Mouse (Mus musculus): ENCODE measurements around the gene Ankef1. TPM values are rescaled to one million over a fixed set of nuclear protein-coding genes. Genes with fewer than 3 reads are reported as not detected.

Gene Ankef1
- total and polyA plus RNA-seq, 3 experiments, result 0.36 to 1.7 (median 0.39) TPM

- Histone ChIP-seq H3K27me3 (ENCODE audit: control insufficient read depth, insufficient read depth, low read length) (no peaks in the 10 kb centered on the region), H3K9ac (ENCODE audit: low read depth, low read length) (no peak overlapping the region), H3K27ac (no peak overlapping the region), H3K79me2 (replicated peaks; ENCODE audit: control insufficient read depth, insufficient read depth, low read length) (no peaks in the 10 kb centered on the region), H3K4me1 (ENCODE audit: control insufficient read depth, insufficient read depth, low read length) (no peaks in the 10 kb centered on the region), H3K36me3 (ENCODE audit: control insufficient read depth, insufficient read depth, low read length) (no peaks in the 10 kb centered on the region), H3K4me3 (no peak overlapping the region)
- DNase-seq, result no peak
- intact Hi-C loops (cut with DNase I), result loop anchor here (2.0 to 10.0 kb wide), 3 partner anchors 236 to 1250 kb away; partner anchors contain the start of genes AL731706.1, Mkks and Slx4ip
- 73% methylated on average over 3 of the region's 3 CpGs for WGBS
- TF ChIP-seq CTCF (IDR thresholded peaks at IDR 0.05) (no peak), EP300 (IDR thresholded peaks at IDR 0.05; ENCODE audit: insufficient read depth, low read depth, low read length) (no peak), POLR2A (IDR thresholded peaks at IDR 0.05; ENCODE audit: insufficient read depth, low read depth, low read length) (no peak)
Measured at GRCm38 (mm10) chr2:136484955-136485354, 16.8 kb upstream of the Ankef1 start.

DNA sequence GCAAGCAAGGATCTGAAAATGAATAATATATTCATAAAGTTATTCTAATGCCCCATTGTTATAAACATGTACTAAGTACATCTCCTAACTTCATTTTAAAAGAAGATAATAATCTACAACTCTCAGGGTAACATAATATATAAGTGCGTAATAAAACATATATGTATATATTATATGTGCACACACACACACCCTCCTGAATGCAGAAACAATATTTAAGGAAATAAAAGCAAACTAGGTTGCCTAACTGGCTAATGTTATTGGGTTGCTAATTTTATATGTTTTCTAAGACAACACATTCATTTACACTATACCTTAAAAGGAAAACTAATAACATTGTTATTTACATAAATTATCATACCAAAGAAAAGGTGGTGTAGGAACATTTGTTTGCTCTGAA is 16.3 kb upstream of the Ankef1 start:
- Histone ChIP-seq H3K36me3 (ENCODE audit: control insufficient read depth, insufficient read depth, low read length) (no peaks in the 10 kb centered on the region), H3K79me2 (replicated peaks; ENCODE audit: control insufficient read depth, insufficient read depth, low read length) (no peaks in the 10 kb centered on the region), H3K27ac (peak overlapping the region; percentile 23; the same call in 1 of the 2 replicates), H3K9ac (ENCODE audit: low read depth, low read length) (no peak overlapping the region), H3K4me3 (peak overlapping the region; percentile 22; the same call in 1 of the 2 replicates), H3K4me1 (ENCODE audit: control insufficient read depth, insufficient read depth, low read length) (no peaks in the 10 kb centered on the region), H3K27me3 (ENCODE audit: control insufficient read depth, insufficient read depth, low read length) (no peaks in the 10 kb centered on the region)
- no peak for TF ChIP-seq CTCF (IDR thresholded peaks at IDR 0.05)
- TF ChIP-seq POLR2A (IDR thresholded peaks at IDR 0.05; ENCODE audit: insufficient read depth, low read depth, low read length), result no peak
- no peak for TF ChIP-seq EP300 (IDR thresholded peaks at IDR 0.05; ENCODE audit: insufficient read depth, low read depth, low read length)
- 96% methylated on average over 1 of the region's 1 CpGs for WGBS
- DNase-seq, result no peak
- intact Hi-C loops (cut with DNase I), result loop anchor here (2.0 to 10.0 kb wide), 3 partner anchors 235 to 1249 kb away; partner anchors contain the start of genes AL731706.1, Mkks and Slx4ip

DNA sequence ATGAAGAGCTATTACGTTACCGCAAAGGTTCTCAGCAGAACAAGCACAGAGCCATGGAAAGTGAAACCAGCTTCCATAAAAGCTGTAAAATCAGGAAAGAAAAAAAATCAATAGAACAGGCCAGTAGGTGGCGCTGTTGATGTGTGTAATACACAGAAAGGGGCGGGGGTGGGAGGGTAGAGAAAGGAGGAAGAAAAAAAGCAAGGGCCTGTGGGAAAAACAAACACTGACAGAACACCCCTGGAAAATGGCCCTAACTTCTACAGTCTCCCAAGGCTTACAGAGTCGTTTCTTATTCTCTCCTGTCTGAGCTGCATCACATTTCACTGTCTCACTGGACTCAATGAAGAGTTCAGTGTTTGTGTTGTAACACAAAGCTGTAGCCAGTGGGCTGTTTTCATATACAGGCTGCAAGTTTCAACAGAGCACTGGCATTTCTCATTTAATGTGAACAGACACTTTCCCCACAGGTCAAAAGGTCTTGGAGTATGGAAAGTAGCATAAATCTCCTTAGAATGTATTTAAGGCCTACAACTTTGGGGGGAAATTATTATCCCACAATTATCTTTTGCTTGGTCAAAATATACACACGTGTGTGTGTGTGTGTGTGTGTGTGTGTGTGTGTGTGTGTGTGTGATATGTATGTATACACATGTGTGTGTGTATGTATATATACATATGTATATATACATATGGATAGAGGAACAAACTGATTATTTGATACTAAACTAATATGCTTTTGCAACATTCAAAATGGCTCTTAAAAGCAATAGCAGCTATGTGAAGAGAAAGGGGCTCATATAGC is 15.7 kb upstream of the Ankef1 start:
- no peaks in the 10 kb centered on the region for H3K79me2 ChIP-seq (replicated peaks; ENCODE audit: control insufficient read depth, insufficient read depth, low read length)
- DNase-seq, result peak; percentile 28 to 46
- H3K36me3 ChIP-seq (ENCODE audit: control insufficient read depth, insufficient read depth, low read length), result no peaks in the 10 kb centered on the region
- 0 out of 2 replicates have a peak overlapping the region, but pooled peaks have one; percentile 20 for H3K9ac ChIP-seq (ENCODE audit: low read depth, low read length)
- WGBS, result 17% methylated on average over 6 of the region's 6 CpGs
- TF ChIP-seq EP300 (IDR thresholded peaks at IDR 0.05; ENCODE audit: insufficient read depth, low read depth, low read length) (no peak), POLR2A (IDR thresholded peaks at IDR 0.05; ENCODE audit: insufficient read depth, low read depth, low read length) (no peak), CTCF (IDR thresholded peaks at IDR 0.05) (peak; percentile 73)
- intact Hi-C loops (cut with DNase I), result loop anchor here (2.0 to 10.0 kb wide), 4 partner anchors 235 to 1457 kb away; partner anchors contain the start of genes AL731706.1, Mkks and Slx4ip
- no peaks in the 10 kb centered on the region for H3K27me3 ChIP-seq (ENCODE audit: control insufficient read depth, insufficient read depth, low read length)
- H3K27ac ChIP-seq, result peak overlapping the region; percentile 38; the same call in 1 of the 2 replicates
- H3K4me1 ChIP-seq (ENCODE audit: control insufficient read depth, insufficient read depth, low read length), result no peaks in the 10 kb centered on the region
- peak overlapping the region; percentile 22; the same call in 1 of the 2 replicates for H3K4me3 ChIP-seq

DNA sequence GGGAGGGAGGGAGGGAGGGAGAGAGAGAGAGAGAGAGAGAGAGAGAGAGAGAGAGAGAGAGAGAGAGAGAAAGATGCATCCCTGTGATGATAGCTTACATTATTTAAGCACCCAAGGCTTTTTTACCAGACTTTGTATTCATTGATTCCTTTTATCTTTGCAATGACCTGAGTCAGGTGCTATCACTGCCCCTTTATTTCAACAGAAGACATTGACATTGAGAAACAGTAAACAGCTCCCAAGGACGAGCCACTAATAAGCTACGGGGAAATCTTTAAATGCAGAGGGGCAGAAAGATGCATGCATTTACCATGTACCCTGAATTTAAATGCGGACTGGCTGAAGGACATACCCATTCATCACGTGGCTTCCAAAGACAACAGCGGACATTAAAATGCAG is 14.7 kb upstream of the Ankef1 start:
- WGBS, result 80% methylated on average over 5 of the region's 5 CpGs
- TF ChIP-seq CTCF (IDR thresholded peaks at IDR 0.05) (no peak), POLR2A (IDR thresholded peaks at IDR 0.05; ENCODE audit: insufficient read depth, low read depth, low read length) (no peak)
- Histone ChIP-seq H3K27ac (no peak overlapping the region), H3K4me3 (no peak overlapping the region), H3K27me3 (ENCODE audit: control insufficient read depth, insufficient read depth, low read length) (no peaks in the 10 kb centered on the region), H3K79me2 (replicated peaks; ENCODE audit: control insufficient read depth, insufficient read depth, low read length) (no peaks in the 10 kb centered on the region), H3K9ac (ENCODE audit: low read depth, low read length) (no peak overlapping the region), H3K36me3 (ENCODE audit: control insufficient read depth, insufficient read depth, low read length) (no peaks in the 10 kb centered on the region), H3K4me1 (ENCODE audit: control insufficient read depth, insufficient read depth, low read length) (no peaks in the 10 kb centered on the region)
- no peak for DNase-seq
- intact Hi-C loops (cut with DNase I), result loop anchor here (2.0 to 10.0 kb wide), 2 partner anchors 1248 to 1456 kb away; no protein-coding TSS in a partner anchor

DNA sequence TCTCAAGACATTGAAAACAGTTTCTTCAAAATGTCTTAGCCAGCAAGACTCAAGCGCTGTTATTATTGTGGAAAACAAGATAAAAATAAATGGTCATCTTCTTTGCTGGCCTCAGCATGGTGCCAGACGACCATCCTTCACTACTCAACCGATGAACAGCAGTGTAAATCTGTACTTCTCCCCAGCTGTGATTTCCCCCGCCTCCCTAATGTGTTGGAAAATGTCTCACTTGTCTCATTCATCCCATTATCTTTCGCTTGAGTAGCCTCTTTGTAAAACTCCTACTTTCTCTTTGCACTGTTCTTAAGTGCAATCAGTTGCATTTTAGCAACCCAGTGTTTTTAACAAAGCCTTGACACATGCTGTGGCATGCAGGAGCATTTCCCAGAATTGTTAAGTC is 9.4 kb downstream of the Ankef1 start:
- no peak for DNase-seq
- H3K79me2 ChIP-seq (replicated peaks; ENCODE audit: control insufficient read depth, insufficient read depth, low read length), result no peaks in the 10 kb centered on the region
- TF ChIP-seq EP300 (IDR thresholded peaks at IDR 0.05; ENCODE audit: insufficient read depth, low read depth, low read length), result no peak
- no peak for TF ChIP-seq CTCF (IDR thresholded peaks at IDR 0.05)
- TF ChIP-seq POLR2A (IDR thresholded peaks at IDR 0.05; ENCODE audit: insufficient read depth, low read depth, low read length), result no peak
- H3K4me3 ChIP-seq, result no peak overlapping the region
- intact Hi-C loops (cut with DNase I), result no loop called here
- 43% methylated on average over 5 of the region's 5 CpGs for WGBS
- H3K36me3 ChIP-seq (ENCODE audit: control insufficient read depth, insufficient read depth, low read length), result no peaks in the 10 kb centered on the region
- no peak overlapping the region for H3K9ac ChIP-seq (ENCODE audit: low read depth, low read length)
- no peak overlapping the region for H3K27ac ChIP-seq
- no peaks in the 10 kb centered on the region for H3K27me3 ChIP-seq (ENCODE audit: control insufficient read depth, insufficient read depth, low read length)
- H3K4me1 ChIP-seq (ENCODE audit: control insufficient read depth, insufficient read depth, low read length), result no peaks in the 10 kb centered on the region

DNA sequence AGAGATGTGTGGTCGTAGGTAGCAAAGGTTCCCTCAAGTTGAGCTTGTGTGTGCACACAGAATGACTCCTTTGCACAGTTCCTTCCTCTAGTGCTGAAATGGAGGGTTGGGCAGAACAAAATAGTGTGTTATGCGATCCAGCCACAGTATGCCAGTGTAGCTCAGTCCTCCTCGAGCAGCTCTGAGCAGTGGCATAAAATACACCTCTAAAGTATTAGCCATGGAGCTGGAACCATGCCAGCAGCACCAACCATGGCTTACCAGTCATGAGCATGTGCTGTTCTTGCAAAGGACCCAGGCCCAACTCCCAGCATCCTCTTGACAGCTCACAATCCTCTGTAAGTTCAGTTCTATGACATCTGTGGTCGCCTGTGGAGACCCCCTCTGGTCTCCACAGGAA is 10.0 kb downstream of the Ankef1 start:
- Histone ChIP-seq H3K9ac (ENCODE audit: low read depth, low read length) (no peak overlapping the region), H3K36me3 (ENCODE audit: control insufficient read depth, insufficient read depth, low read length) (no peaks in the 10 kb centered on the region), H3K27ac (no peak overlapping the region), H3K79me2 (replicated peaks; ENCODE audit: control insufficient read depth, insufficient read depth, low read length) (no peaks in the 10 kb centered on the region), H3K4me1 (ENCODE audit: control insufficient read depth, insufficient read depth, low read length) (no peaks in the 10 kb centered on the region), H3K4me3 (no peak overlapping the region), H3K27me3 (ENCODE audit: control insufficient read depth, insufficient read depth, low read length) (no peaks in the 10 kb centered on the region)
- DNase-seq, result no peak
- no peak for TF ChIP-seq CTCF (IDR thresholded peaks at IDR 0.05)
- no peak for TF ChIP-seq EP300 (IDR thresholded peaks at IDR 0.05; ENCODE audit: insufficient read depth, low read depth, low read length)
- TF ChIP-seq POLR2A (IDR thresholded peaks at IDR 0.05; ENCODE audit: insufficient read depth, low read depth, low read length), result no peak
- WGBS, result 60% methylated on average over 4 of the region's 4 CpGs
- intact Hi-C loops (cut with DNase I), result no loop called here
